Mouse (Mus musculus) C2C12 (cell line): ENCODE data around the gene Kctd2. TPM values are rescaled to one million over a fixed set of nuclear protein-coding genes. Genes with fewer than 3 reads are reported as not detected.
"Not testable (repeated sequence)": the region's sequence is repeated elsewhere in the genome, so short reads cannot be mapped to it uniquely, and the experiment has no call there.

Experiments
- H3K27me3 ChIP-seq: one replicate; pipeline ENCODE4 v1.6.1; 2011; ENCODE audit not compliant: control insufficient read depth, insufficient read depth, insufficient read length
- H3K36me3 ChIP-seq: one replicate; pipeline ENCODE4 v1.6.1; 2011; ENCODE audit not compliant: control insufficient read depth, insufficient read depth
- H3K4me3 ChIP-seq: one replicate; pipeline ENCODE4 v1.5.1; 2011; ENCODE audit warnings: mild to moderate bottlenecking, control low read depth; ENCODE audit not compliant: poor library complexity, insufficient read depth, severe bottlenecking
- H3K79me2 ChIP-seq: one replicate; pipeline ENCODE4 v1.6.1; 2011; ENCODE audit not compliant: control insufficient read depth, insufficient read depth
- H3K79me3 ChIP-seq: one replicate; pipeline ENCODE4 v1.6.1; 2011; ENCODE audit warnings: low read depth, control low read depth
- H3ac ChIP-seq: one replicate; pipeline ENCODE3; 2011; ENCODE audit warnings: low read depth; ENCODE audit not compliant: control insufficient read depth, insufficient read length
- CEBPB ChIP-seq: IDR thresholded peaks from one replicate; pipeline ENCODE4 v1.6.1; 2011; ENCODE audit warnings: low read depth, mild to moderate bottlenecking, control low read depth, moderate library complexity
- CTCF ChIP-seq: IDR thresholded peaks from one replicate; pipeline ENCODE4 v1.5.1; 2011; ENCODE audit not compliant: control insufficient read depth, insufficient read depth, insufficient read length
- FOSL1 ChIP-seq: IDR thresholded peaks from one replicate; pipeline ENCODE4 v1.8.0; 2011; ENCODE audit warnings: mild to moderate bottlenecking, low read length; ENCODE audit not compliant: poor library complexity, insufficient read depth, severe bottlenecking
- MAX ChIP-seq: IDR thresholded peaks from one replicate; pipeline ENCODE4 v1.6.1; 2011; ENCODE audit warnings: mild to moderate bottlenecking, control low read depth
- MYOD1 ChIP-seq: IDR thresholded peaks from one replicate; pipeline ENCODE4 v1.6.1; 2011; ENCODE audit warnings: low read depth; ENCODE audit not compliant: control insufficient read depth, insufficient read length
- MYOG ChIP-seq: IDR thresholded peaks from one replicate; pipeline ENCODE4 v1.6.1; 2011; ENCODE audit not compliant: control insufficient read depth, insufficient read length; ENCODE audit errors: extremely low read depth
- USF1 ChIP-seq: IDR thresholded peaks from one replicate; pipeline ENCODE4 v1.6.1; 2011; ENCODE audit warnings: low read depth, mild to moderate bottlenecking, control low read depth, moderate library complexity
- polyA plus RNA-seq: library from polyadenylated mRNA; unstranded; fragments of >200 nt; fragmentation: generic; extraction: Trizol; gene quantifications from one replicate; pipeline ENCODE4 v1.2.1, GENCODE M21; 2012; ENCODE audit warnings: missing spikeins

Gene Kctd2
- polyA plus RNA-seq, 1 experiment = 26.7 TPM

- peaks cover 13% of the 10 kb centered on the region for H3K27me3 ChIP-seq
- no peak for TF ChIP-seq CEBPB
- no peak for TF ChIP-seq MYOD1
- no peak for TF ChIP-seq USF1
- no peaks in the 10 kb centered on the region for H3K36me3 ChIP-seq
- H3K4me3 ChIP-seq = no peak overlapping the region
- H3K79me2 ChIP-seq = no peaks in the 10 kb centered on the region
- no peak overlapping the region for H3ac ChIP-seq
- no peaks in the 10 kb centered on the region for H3K79me3 ChIP-seq
Observed at GRCm38 (mm10) chr11:115467217-115467618, 47.3 kb downstream of the Kctd2 start.

GRCm38 (mm10) chr11:115472183-115472582 lies 52.3 kb downstream of the Kctd2 start:
- H3K27me3 ChIP-seq = no peaks in the 10 kb centered on the region
- H3K36me3 ChIP-seq = no peaks in the 10 kb centered on the region
- H3ac ChIP-seq = no peak overlapping the region
- no peak overlapping the region for H3K4me3 ChIP-seq
- H3K79me2 ChIP-seq = peaks cover 17% of the 10 kb centered on the region
- H3K79me3 ChIP-seq = no peaks in the 10 kb centered on the region
- TF ChIP-seq MAX = no peak
- no peak for TF ChIP-seq MYOG

DNA sequence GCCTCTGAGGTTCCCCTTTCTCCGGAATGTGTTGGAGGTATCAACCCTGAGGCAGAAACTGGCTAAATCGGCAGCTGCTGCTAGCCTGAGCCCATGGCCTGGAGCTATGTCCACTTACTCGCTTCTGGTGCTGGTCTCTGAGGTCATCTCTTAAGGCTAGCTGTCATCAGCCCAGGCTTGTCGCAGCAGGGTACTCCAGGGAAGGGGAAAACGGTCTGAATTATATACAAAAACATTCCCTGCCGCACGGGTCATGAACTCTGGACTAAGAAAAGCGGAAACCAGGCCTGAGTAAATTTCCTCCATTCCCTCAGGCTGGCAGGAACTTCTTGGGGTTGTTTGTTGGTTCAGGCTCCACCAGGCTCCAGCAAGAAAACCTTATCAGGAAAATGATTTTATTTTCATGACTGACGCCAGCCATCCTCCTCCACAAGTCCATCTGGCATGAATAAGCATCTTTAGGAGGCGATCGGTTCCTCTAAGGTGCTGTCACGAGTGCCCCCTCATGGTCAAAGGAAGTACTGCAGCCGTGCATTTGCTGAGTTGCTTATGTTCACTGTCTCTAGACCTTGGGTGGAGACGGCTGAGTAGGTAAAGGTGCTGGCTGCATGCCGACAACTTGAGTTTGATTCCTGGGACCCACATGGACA lies 53.8 kb downstream of the Kctd2 start:
- peaks cover 22% of the 10 kb centered on the region for H3K79me2 ChIP-seq
- H3K4me3 ChIP-seq = no peak overlapping the region
- peaks cover 2% of the 10 kb centered on the region for H3K79me3 ChIP-seq
- no peak overlapping the region for H3ac ChIP-seq
- H3K27me3 ChIP-seq = no peaks in the 10 kb centered on the region
- no peaks in the 10 kb centered on the region for H3K36me3 ChIP-seq
- no peak for TF ChIP-seq MYOD1
- peak; percentile 88 for TF ChIP-seq CTCF

DNA sequence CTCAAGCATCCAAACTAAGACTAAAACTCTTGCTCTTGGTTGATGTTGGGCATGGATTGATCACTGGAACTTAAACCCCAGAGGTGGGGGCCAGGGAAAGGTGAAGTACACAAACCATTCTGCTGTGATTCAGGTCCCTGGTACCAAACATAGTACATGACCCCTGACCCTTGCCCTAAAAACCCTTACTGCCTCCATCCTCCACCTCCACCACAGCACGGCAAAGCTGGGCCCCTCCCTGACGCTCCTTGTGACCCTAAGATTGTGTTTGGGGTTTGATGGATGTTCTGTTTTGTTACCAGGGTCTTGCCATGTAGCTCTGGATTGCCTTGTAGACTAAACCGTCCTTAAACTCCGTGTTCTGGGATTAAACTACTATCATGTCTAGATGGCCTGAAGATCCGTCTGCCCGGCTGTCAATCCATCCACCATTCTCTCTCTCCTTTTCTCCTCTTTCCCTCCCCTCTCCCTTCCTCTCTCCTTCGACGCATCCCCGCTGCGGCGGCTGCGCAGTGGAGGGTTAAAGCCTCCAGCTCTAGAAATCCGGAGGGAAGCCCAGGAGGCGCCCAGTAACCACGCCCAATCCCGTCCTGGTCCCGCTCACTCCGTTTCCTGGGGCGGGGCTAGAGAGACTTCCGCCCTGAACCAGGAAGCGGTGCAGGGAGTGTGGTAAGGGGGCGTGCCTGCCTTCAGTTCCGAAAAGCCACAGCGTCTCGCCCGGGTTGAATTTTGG lies 55.3 kb downstream of the Kctd2 start, which contains the start of gene Armc7:
TSS of gene Armc7 (plus strand) at position 643 of the 733 bp plus-strand sequence.
- Histone ChIP-seq H3K79me3 (peaks cover 4% of the 10 kb centered on the region), H3K79me2 (peaks cover 22% of the 10 kb centered on the region), H3K36me3 (no peaks in the 10 kb centered on the region), H3ac (peak within 1 kb of the TSS; percentile 84), H3K27me3 (no peaks in the 10 kb centered on the region), H3K4me3 (peak within 1 kb of the TSS; percentile 93)
- TF ChIP-seq CEBPB (no peak), MAX (peak; percentile 43), USF1 (no peak), MYOD1 (no peak)

GRCm38 (mm10) chr11:115475758-115476237 lies 55.9 kb downstream of the Kctd2 start:
- Histone ChIP-seq H3K79me3 (peaks cover 4% of the 10 kb centered on the region), H3K36me3 (no peaks in the 10 kb centered on the region), H3ac (peak overlapping the region; percentile 84), H3K4me3 (peak overlapping the region; percentile 93), H3K27me3 (no peaks in the 10 kb centered on the region), H3K79me2 (peaks cover 22% of the 10 kb centered on the region)
- TF ChIP-seq USF1 (no peak), CEBPB (no peak), CTCF (no peak), FOSL1 (no peak), MYOG (no peak), MYOD1 (no peak), MAX (no peak)

- not testable (repeated sequence) for H3K27me3 ChIP-seq, H3K36me3 ChIP-seq, H3K4me3 ChIP-seq, H3K79me3 ChIP-seq, H3ac ChIP-seq
- peaks cover 22% of the 10 kb centered on the region for H3K79me2 ChIP-seq
Observed at GRCm38 (mm10) chr11:115476630-115477029, 56.7 kb downstream of the Kctd2 start.

DNA sequence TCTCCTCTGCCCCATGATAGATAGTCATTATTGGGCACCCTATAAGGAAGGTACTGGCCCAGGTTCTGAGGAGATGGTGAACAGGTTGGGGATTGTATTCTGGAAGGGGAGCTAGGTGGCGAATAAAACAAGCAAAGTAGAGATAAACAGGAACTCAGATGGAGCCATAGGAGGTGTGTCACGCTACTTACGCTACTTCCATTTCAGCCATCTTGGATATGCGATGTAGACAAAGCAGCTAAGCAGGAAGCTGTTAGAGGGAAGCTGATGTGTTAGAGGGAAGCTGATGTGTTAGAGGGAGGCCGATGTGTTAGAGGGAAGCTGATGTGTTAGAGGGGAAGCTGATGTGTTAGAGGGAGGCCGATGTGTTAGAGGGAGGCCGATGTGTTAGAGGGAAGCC lies 57.5 kb downstream of the Kctd2 start:
- not testable (repeated sequence) for H3K36me3 ChIP-seq, H3K4me3 ChIP-seq, H3K79me3 ChIP-seq, H3K27me3 ChIP-seq, H3ac ChIP-seq
- peaks cover 22% of the 10 kb centered on the region for H3K79me2 ChIP-seq
